Mouse (Mus musculus): ENCODE results near the gene Sfxn2. TPM values are rescaled to one million over a fixed set of nuclear protein-coding genes. Genes with fewer than 3 reads are reported as not detected.
A peak's percentile ranks its signal among the peaks of the same experiment; 100 is the strongest.
"Not testable (repeated sequence)": the region's sequence is repeated elsewhere in the genome, so short reads cannot be mapped to it uniquely, and the experiment has no call there.

Sfxn2 gene
- polyA plus RNA-seq, 1 experiment: 6.0 TPM

- H3K9me3 ChIP-seq (replicated peaks; ENCODE audit: control insufficient read depth, insufficient read depth, low read length, poor library complexity, severe bottlenecking): no peaks in the 10 kb centered on the region
- no peak overlapping the region for H3K4me3 ChIP-seq (ENCODE audit: low read depth, low read length)
- H3K4me1 ChIP-seq (ENCODE audit: control insufficient read depth, insufficient read depth, low read length): peaks cover 17% of the 10 kb centered on the region
- no peak overlapping the region for H3K27ac ChIP-seq (ENCODE audit: insufficient read depth, low read length)
- no peaks in the 10 kb centered on the region for H3K27me3 ChIP-seq (ENCODE audit: control insufficient read depth, insufficient read depth, low read length, poor library complexity, severe bottlenecking)
- no peaks in the 10 kb centered on the region for H3K36me3 ChIP-seq (ENCODE audit: control insufficient read depth, insufficient read depth, low read length, poor library complexity, severe bottlenecking)
- TF ChIP-seq POLR2A (IDR thresholded peaks at IDR 0.05; ENCODE audit: insufficient read depth, low read length): no peak
- no peak for TF ChIP-seq EP300 (IDR thresholded peaks at IDR 0.05; ENCODE audit: insufficient read depth, low read depth, low read length)
- TF ChIP-seq CTCF (IDR thresholded peaks at IDR 0.05; ENCODE audit: low read depth, low read length): no peak
- no peak overlapping the region for H3K9ac ChIP-seq (ENCODE audit: low read depth, poor library complexity, severe bottlenecking)
Measured at GRCm38 (mm10) chr19:46562581-46563515, 10.3 kb upstream of the Sfxn2 start.

GRCm38 (mm10) chr19:46563603-46564002 is 9.6 kb upstream of the Sfxn2 start:
- TF ChIP-seq POLR2A (IDR thresholded peaks at IDR 0.05; ENCODE audit: insufficient read depth, low read length) (no peak), EP300 (IDR thresholded peaks at IDR 0.05; ENCODE audit: insufficient read depth, low read depth, low read length) (no peak), CTCF (IDR thresholded peaks at IDR 0.05; ENCODE audit: low read depth, low read length) (no peak)
- no peaks in the 10 kb centered on the region for H3K36me3 ChIP-seq (ENCODE audit: control insufficient read depth, insufficient read depth, low read length, poor library complexity, severe bottlenecking)
- H3K4me1 ChIP-seq (ENCODE audit: control insufficient read depth, insufficient read depth, low read length): peaks cover 16% of the 10 kb centered on the region
- H3K9me3 ChIP-seq (replicated peaks; ENCODE audit: control insufficient read depth, insufficient read depth, low read length, poor library complexity, severe bottlenecking): no peaks in the 10 kb centered on the region
- no peak overlapping the region for H3K4me3 ChIP-seq (ENCODE audit: low read depth, low read length)
- no peak overlapping the region for H3K9ac ChIP-seq (ENCODE audit: low read depth, poor library complexity, severe bottlenecking)
- H3K27ac ChIP-seq (ENCODE audit: insufficient read depth, low read length): no peak overlapping the region
- no peaks in the 10 kb centered on the region for H3K27me3 ChIP-seq (ENCODE audit: control insufficient read depth, insufficient read depth, low read length, poor library complexity, severe bottlenecking)

GRCm38 (mm10) chr19:46564043-46564462 is 9.1 kb upstream of the Sfxn2 start:
- TF ChIP-seq CTCF (IDR thresholded peaks at IDR 0.05; ENCODE audit: low read depth, low read length) (no peak), EP300 (IDR thresholded peaks at IDR 0.05; ENCODE audit: insufficient read depth, low read depth, low read length) (no peak), POLR2A (IDR thresholded peaks at IDR 0.05; ENCODE audit: insufficient read depth, low read length) (no peak)
- H3K36me3 ChIP-seq (ENCODE audit: control insufficient read depth, insufficient read depth, low read length, poor library complexity, severe bottlenecking): no peaks in the 10 kb centered on the region
- H3K27ac ChIP-seq (ENCODE audit: insufficient read depth, low read length): no peak overlapping the region
- no peak overlapping the region for H3K4me3 ChIP-seq (ENCODE audit: low read depth, low read length)
- no peak overlapping the region for H3K9ac ChIP-seq (ENCODE audit: low read depth, poor library complexity, severe bottlenecking)
- H3K4me1 ChIP-seq (ENCODE audit: control insufficient read depth, insufficient read depth, low read length): peaks cover 13% of the 10 kb centered on the region
- H3K9me3 ChIP-seq (replicated peaks; ENCODE audit: control insufficient read depth, insufficient read depth, low read length, poor library complexity, severe bottlenecking): no peaks in the 10 kb centered on the region
- H3K27me3 ChIP-seq (ENCODE audit: control insufficient read depth, insufficient read depth, low read length, poor library complexity, severe bottlenecking): no peaks in the 10 kb centered on the region

- not testable (repeated sequence) for H3K4me3 ChIP-seq (ENCODE audit: low read depth, low read length)
Measured at GRCm38 (mm10) chr19:46571211-46571877, 1.8 kb upstream of the Sfxn2 start.

GRCm38 (mm10) chr19:46571878-46572244 is 1.3 kb upstream of the Sfxn2 start:
- Histone ChIP-seq H3K4me1 (ENCODE audit: control insufficient read depth, insufficient read depth, low read length) (no peaks in the 10 kb centered on the region), H3K27ac (ENCODE audit: insufficient read depth, low read length) (no peak overlapping the region), H3K36me3 (ENCODE audit: control insufficient read depth, insufficient read depth, low read length, poor library complexity, severe bottlenecking) (no peaks in the 10 kb centered on the region), H3K9me3 (replicated peaks; ENCODE audit: control insufficient read depth, insufficient read depth, low read length, poor library complexity, severe bottlenecking) (no peaks in the 10 kb centered on the region), H3K9ac (ENCODE audit: low read depth, poor library complexity, severe bottlenecking) (peak overlapping the region; percentile 63), H3K27me3 (ENCODE audit: control insufficient read depth, insufficient read depth, low read length, poor library complexity, severe bottlenecking) (no peaks in the 10 kb centered on the region), H3K4me3 (ENCODE audit: low read depth, low read length) (peak overlapping the region; percentile 30)
- no peak for TF ChIP-seq CTCF (IDR thresholded peaks at IDR 0.05; ENCODE audit: low read depth, low read length)
- TF ChIP-seq EP300 (IDR thresholded peaks at IDR 0.05; ENCODE audit: insufficient read depth, low read depth, low read length): no peak
- TF ChIP-seq POLR2A (IDR thresholded peaks at IDR 0.05; ENCODE audit: insufficient read depth, low read length): no peak

More at GRCm38 (mm10) chr19:46571211-46571877, 1.8 kb upstream of the Sfxn2 start:
- not testable (repeated sequence) for H3K36me3 ChIP-seq (ENCODE audit: control insufficient read depth, insufficient read depth, low read length, poor library complexity, severe bottlenecking); H3K9ac ChIP-seq (ENCODE audit: low read depth, poor library complexity, severe bottlenecking); H3K4me1 ChIP-seq (ENCODE audit: control insufficient read depth, insufficient read depth, low read length); H3K9me3 ChIP-seq (replicated peaks; ENCODE audit: control insufficient read depth, insufficient read depth, low read length, poor library complexity, severe bottlenecking); H3K27ac ChIP-seq (ENCODE audit: insufficient read depth, low read length); H3K27me3 ChIP-seq (ENCODE audit: control insufficient read depth, insufficient read depth, low read length, poor library complexity, severe bottlenecking)

- Histone ChIP-seq H3K9ac (ENCODE audit: low read depth, poor library complexity, severe bottlenecking) (peak overlapping the region; percentile 63), H3K27me3 (ENCODE audit: control insufficient read depth, insufficient read depth, low read length, poor library complexity, severe bottlenecking) (no peaks in the 10 kb centered on the region), H3K4me3 (ENCODE audit: low read depth, low read length) (peak overlapping the region; percentile 82), H3K36me3 (ENCODE audit: control insufficient read depth, insufficient read depth, low read length, poor library complexity, severe bottlenecking) (no peaks in the 10 kb centered on the region), H3K4me1 (ENCODE audit: control insufficient read depth, insufficient read depth, low read length) (no peaks in the 10 kb centered on the region), H3K27ac (ENCODE audit: insufficient read depth, low read length) (no peak overlapping the region), H3K9me3 (replicated peaks; ENCODE audit: control insufficient read depth, insufficient read depth, low read length, poor library complexity, severe bottlenecking) (no peaks in the 10 kb centered on the region)
- no peak for TF ChIP-seq POLR2A (IDR thresholded peaks at IDR 0.05; ENCODE audit: insufficient read depth, low read length)
- TF ChIP-seq CTCF (IDR thresholded peaks at IDR 0.05; ENCODE audit: low read depth, low read length): no peak
Measured at GRCm38 (mm10) chr19:46572548-46572947, 617 bp upstream of the Sfxn2 start.

Data from ES-Bruce4 (cell line).